Mouse (Mus musculus): ENCODE data around the gene Tigd3.

GRCm38 (mm10) chr19:5847306-5847796 lies 46.6 kb downstream of the Tigd3 start:
- TF ChIP-seq POLR2A (IDR thresholded peaks at IDR 0.05; ENCODE audit: insufficient read length, low read depth) (peak; percentile 12), MAX (IDR thresholded peaks at IDR 0.05; ENCODE audit: low read depth) (no peak), MYOD1 (IDR thresholded peaks at IDR 0.05; ENCODE audit: control insufficient read depth in 1 of 3, insufficient read length in 2 of 3, low read depth in 2 of 3) (no peak), TCF12 (IDR thresholded peaks at IDR 0.05; ENCODE audit: insufficient read depth, poor library complexity, severe bottlenecking) (no peak), POLR2AphosphoS2 (IDR thresholded peaks at IDR 0.05; ENCODE audit: insufficient read length, low read depth) (peak; percentile 44)
